Mouse (Mus musculus): Measurements from ENCODE around the gene Hist2h2ac.

DNA sequence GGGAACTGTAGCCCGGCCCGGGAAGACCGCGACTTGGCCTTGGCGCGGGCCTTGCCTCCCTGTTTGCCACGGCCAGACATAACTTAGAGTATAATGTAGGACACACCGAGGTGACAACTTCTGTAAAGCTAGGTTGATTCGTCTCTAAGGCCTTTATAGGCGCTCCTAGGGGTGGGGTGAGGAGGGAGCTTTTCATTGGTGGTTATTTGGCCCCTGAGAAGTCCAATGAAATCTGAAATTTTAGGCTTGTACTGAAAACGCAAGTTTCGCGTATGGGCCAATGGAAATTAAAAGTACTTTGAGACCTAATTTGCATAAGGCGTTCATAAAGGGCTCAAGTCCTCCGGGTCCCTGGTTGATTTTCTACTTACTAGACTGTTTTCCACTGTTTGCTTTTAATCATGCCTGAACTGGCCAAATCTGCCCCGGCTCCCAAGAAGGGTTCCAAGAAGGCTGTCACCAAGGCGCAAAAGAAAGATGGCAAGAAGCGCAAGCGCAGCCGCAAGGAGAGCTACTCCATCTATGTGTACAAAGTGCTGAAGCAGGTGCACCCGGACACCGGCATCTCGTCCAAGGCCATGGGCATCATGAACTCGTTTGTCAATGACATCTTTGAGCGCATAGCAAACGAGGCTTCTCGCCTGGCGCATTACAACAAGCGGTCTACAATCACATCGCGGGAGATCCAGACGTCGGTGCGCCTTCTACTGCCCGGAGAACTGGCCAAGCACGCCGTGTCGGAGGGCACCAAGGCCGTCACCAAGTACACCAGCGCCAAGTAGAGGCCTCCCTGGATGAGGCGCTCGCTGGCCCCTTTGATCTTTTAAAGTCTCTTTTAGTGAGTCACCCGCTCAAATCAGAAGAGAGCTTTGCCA, at the start of gene Hist2h2ac, which contains the start of gene Hist2h2be:
- TF ChIP-seq CTCF (IDR thresholded peaks at IDR 0.05; ENCODE audit: control insufficient read depth, insufficient read depth, insufficient read length) (no peak), USF1 (IDR thresholded peaks at IDR 0.05; ENCODE audit: low read depth) (no peak)
